Mouse (Mus musculus) liver, embryonic 12.5 days (tissue): ENCODE measurements around the gene Vmn1r114. TPM values are rescaled to one million over a fixed set of nuclear protein-coding genes. Genes with fewer than 3 reads are reported as not detected.
"Not testable (repeated sequence)": the region's sequence is repeated elsewhere in the genome, so short reads cannot be mapped to it uniquely, and the experiment has no call there.

Experiments
- ATAC-seq: fragments of 200-750 bp; cut with Nextera tagmentation; 2 replicates; pipeline ENCODE4 v1.8.0; 2017; ENCODE audit warnings: moderate number of reproducible peaks, mild to moderate bottlenecking, moderate library complexity
- H3K27ac ChIP-seq: fragments of 300-500 bp; sonication (generic); 2 replicates; pipeline ENCODE4 v1.5.1; 2016; ENCODE audit warnings: mild to moderate bottlenecking
- H3K27me3 ChIP-seq: fragments of 300-500 bp; sonication (generic); replicated peaks from 2 replicates; pipeline ENCODE4 v1.6.1; 2016; ENCODE audit warnings: mild to moderate bottlenecking, moderate library complexity
- H3K36me3 ChIP-seq: fragments of 300-500 bp; sonication (generic); 2 replicates; pipeline ENCODE4 v1.6.1; 2016; ENCODE audit warnings: mild to moderate bottlenecking, moderate library complexity
- H3K4me1 ChIP-seq: fragments of 300-500 bp; sonication (generic); 2 replicates; pipeline ENCODE4 v1.6.1; 2016
- H3K4me2 ChIP-seq: fragments of 300-500 bp; sonication (generic); 2 replicates; pipeline ENCODE4 v1.6.1; 2016; ENCODE audit warnings: mild to moderate bottlenecking, moderate library complexity
- H3K4me3 ChIP-seq: fragments of 300-500 bp; sonication (generic); 2 replicates; pipeline ENCODE4 v1.5.1; 2016; ENCODE audit warnings: mild to moderate bottlenecking, moderate library complexity
- H3K9ac ChIP-seq: fragments of 300-500 bp; sonication (generic); 2 replicates; pipeline ENCODE4 v1.6.1; 2016; ENCODE audit warnings: mild to moderate bottlenecking, moderate library complexity
- H3K9me3 ChIP-seq: fragments of 300-500 bp; sonication (generic); replicated peaks from 2 replicates; pipeline ENCODE4 v1.6.1; 2016; ENCODE audit warnings: mild to moderate bottlenecking, moderate library complexity
- WGBS: fragments of 180-500 bp; shearing (Covaris S2); methylation state at CpG from one replicate; pipeline ENCODE4 v1.1.7; 2016; ENCODE audit not compliant: insufficient replicate concordance; 5-methylcytosine and 5-hydroxymethylcytosine counted together
- polyA plus RNA-seq: library from polyadenylated mRNA; unstranded; fragments of >200 nt; fragmentation: Nextera tagmentation; extraction: Ambion mirVana; gene quantifications from 2 replicates; pipeline ENCODE4 v1.2.1, GENCODE M21; 2016

Gene Vmn1r114
- polyA plus RNA-seq: not detected in 2 replicates

GRCm38 (mm10) chr7:20812086-20812485, at the start of gene Vmn1r114:
Vmn1r114 (minus strand) TSS chr7:20812186.
- H3K27me3 ChIP-seq, H3K36me3 ChIP-seq, ATAC-seq, H3K4me3 ChIP-seq, H3K4me2 ChIP-seq, H3K4me1 ChIP-seq, H3K27ac ChIP-seq, H3K9me3 ChIP-seq, H3K9ac ChIP-seq: not testable (repeated sequence)
- WGBS: no CpG with 5 or more reads among the region's 5 CpGs

- WGBS: 100% methylated on average over 1 of the region's 3 CpGs
- ATAC-seq, H3K4me3 ChIP-seq, H3K9me3 ChIP-seq, H3K9ac ChIP-seq, H3K4me2 ChIP-seq, H3K27ac ChIP-seq, H3K36me3 ChIP-seq, H3K4me1 ChIP-seq, H3K27me3 ChIP-seq: not testable (repeated sequence)
Measured at GRCm38 (mm10) chr7:20844885-20845284, 32.9 kb upstream of the Vmn1r114 start, which contains the start of gene Vmn1r115. Vmn1r115 (minus strand) TSS chr7:20844985.

GRCm38 (mm10) chr7:20786985-20787384, 25.0 kb downstream of the Vmn1r114 start, which contains the start of gene Vmn1r113:
Vmn1r113 (plus strand) TSS chr7:20787285.
- not testable (repeated sequence) for H3K27ac ChIP-seq, H3K9me3 ChIP-seq, H3K36me3 ChIP-seq, H3K4me3 ChIP-seq, H3K4me2 ChIP-seq, H3K4me1 ChIP-seq, H3K9ac ChIP-seq, ATAC-seq, H3K27me3 ChIP-seq
- WGBS: 49% methylated on average over 2 of the region's 2 CpGs

- not testable (repeated sequence) for H3K9ac ChIP-seq
Measured at GRCm38 (mm10) chr7:20770885-20771284, 41.1 kb downstream of the Vmn1r114 start, which contains the start of gene Vmn1r112. Vmn1r112 (plus strand) TSS chr7:20771185.

More at GRCm38 (mm10) chr7:20770885-20771284, 41.1 kb downstream of the Vmn1r114 start, which contains the start of gene Vmn1r112:
- not testable (repeated sequence) for ATAC-seq, H3K27ac ChIP-seq, H3K4me1 ChIP-seq, H3K36me3 ChIP-seq, H3K27me3 ChIP-seq, H3K9me3 ChIP-seq, H3K4me3 ChIP-seq, H3K4me2 ChIP-seq
- no CpG with 5 or more reads among the region's 3 CpGs for WGBS

Other genes with a start within 250 kb of the Vmn1r114 start
- gene Gm4141, start 235.9 kb downstream of the Vmn1r114 start, polyA plus RNA-seq: not detected in 2 replicates
- gene Gm4513, start 213.2 kb downstream of the Vmn1r114 start, polyA plus RNA-seq: not detected in 2 replicates
- not detected in 2 replicates for gene Vmn1r107, start 143.3 kb downstream of the Vmn1r114 start, polyA plus RNA-seq
- gene Vmn1r111, start 109.0 kb downstream of the Vmn1r114 start, polyA plus RNA-seq: not detected in 2 replicates
- not detected in 2 replicates for gene Gm10668, start 81.6 kb downstream of the Vmn1r114 start, polyA plus RNA-seq
- gene Vmn1r112, start 41.0 kb downstream of the Vmn1r114 start, polyA plus RNA-seq: not detected in 2 replicates
- not detected in 2 replicates for gene Vmn1r113, start 24.9 kb downstream of the Vmn1r114 start, polyA plus RNA-seq
- not detected in 2 replicates for gene Vmn1r115, start 32.8 kb upstream of the Vmn1r114 start, polyA plus RNA-seq
- gene Vmn1r116, start 60.1 kb upstream of the Vmn1r114 start, polyA plus RNA-seq: not detected in 2 replicates
- not detected in 2 replicates for gene Vmn1r117, start 71.9 kb upstream of the Vmn1r114 start, polyA plus RNA-seq
- gene Vmn1r118, start 100.2 kb upstream of the Vmn1r114 start, polyA plus RNA-seq: not detected in 2 replicates
- gene Vmn1r119, start 200.3 kb upstream of the Vmn1r114 start, polyA plus RNA-seq: not detected in 2 replicates
- gene Vmn1r120, start 241.6 kb upstream of the Vmn1r114 start, polyA plus RNA-seq: not detected in 2 replicates